Mouse (Mus musculus) neural tube, postnatal 0 days (tissue): Measurements from ENCODE around the gene Cd70. TPM values are rescaled to one million over a fixed set of nuclear protein-coding genes. Genes with fewer than 3 reads are reported as not detected.

Source experiments
- polyA plus RNA-seq: library from polyadenylated mRNA; unstranded; fragments of >200 nt; fragmentation: Nextera tagmentation; extraction: Ambion mirVana; gene quantifications from 2 replicates; pipeline ENCODE4 v1.2.1, GENCODE M21; 2015

Cd70 gene
- polyA plus RNA-seq = 1.4 and 2.6 TPM in 2 replicates

DNA sequence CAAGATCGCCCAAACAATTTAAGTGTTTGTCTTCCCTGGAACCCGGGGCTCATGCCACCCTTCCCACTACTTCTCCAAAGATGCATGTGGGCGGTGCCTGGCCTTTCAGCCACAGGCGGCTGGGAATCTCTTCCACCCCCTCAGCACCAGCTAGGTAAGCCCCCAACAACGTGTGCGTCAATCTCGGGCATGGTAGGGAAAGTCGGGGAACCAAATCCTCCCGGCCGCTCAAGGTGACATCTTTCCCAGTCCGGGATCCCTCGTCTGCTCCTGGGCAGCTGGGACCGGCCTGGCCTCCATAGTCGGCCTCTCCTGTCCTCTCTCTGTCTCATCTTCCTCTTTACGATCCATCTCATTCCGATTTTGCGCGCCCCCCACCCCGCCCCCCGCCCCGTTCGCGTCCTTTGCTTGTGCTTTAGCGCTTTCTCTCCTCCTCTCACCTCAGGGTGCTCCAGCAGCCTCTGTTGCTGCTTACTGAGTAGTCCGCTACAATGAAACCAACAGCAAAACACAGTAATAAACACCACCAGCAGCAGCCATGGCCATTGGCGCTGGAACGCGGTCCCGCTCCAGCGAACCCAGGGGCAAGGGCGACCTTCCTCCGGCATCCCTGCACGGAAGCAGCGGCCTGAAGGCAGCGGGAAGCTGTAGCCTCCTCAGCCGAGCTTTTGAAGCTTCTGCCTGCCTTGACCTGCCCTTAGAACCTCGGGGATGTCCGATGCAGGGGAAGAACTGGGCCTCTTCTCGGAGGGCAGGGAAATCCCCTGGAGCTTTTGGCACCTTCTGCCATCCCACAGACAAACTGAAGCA lies at the start of gene Cd70:
Gene Cd70 (minus strand): TSS at position 784 of the 810 bp plus-strand sequence.

DNA sequence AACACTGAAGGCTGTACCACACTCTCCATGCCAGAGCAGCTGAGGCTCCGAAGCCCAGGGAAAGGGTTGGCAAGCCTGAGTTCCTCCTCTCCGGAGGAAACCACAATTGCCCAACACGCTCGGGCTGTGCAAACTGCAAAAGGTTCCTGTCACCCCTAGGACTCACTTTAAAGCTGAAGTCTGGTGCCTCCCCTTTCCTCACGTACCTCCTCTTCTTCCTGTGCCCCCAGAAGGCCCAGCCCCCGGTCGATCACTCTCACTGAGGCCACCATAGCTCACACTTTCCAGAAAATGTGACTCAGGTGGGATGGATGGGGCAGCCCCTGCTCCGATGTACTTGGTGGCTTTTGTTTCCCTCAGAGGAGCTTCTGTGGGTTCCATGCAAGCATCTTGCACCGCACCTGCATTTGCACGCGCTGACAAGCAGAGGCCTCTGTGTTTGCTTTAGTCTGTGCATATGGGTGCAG lies 44.5 kb upstream of the Cd70 start, which contains the start of gene Tnfsf14:
Gene Tnfsf14 (minus strand): TSS at position 137 of the 467 bp plus-strand sequence.

DNA sequence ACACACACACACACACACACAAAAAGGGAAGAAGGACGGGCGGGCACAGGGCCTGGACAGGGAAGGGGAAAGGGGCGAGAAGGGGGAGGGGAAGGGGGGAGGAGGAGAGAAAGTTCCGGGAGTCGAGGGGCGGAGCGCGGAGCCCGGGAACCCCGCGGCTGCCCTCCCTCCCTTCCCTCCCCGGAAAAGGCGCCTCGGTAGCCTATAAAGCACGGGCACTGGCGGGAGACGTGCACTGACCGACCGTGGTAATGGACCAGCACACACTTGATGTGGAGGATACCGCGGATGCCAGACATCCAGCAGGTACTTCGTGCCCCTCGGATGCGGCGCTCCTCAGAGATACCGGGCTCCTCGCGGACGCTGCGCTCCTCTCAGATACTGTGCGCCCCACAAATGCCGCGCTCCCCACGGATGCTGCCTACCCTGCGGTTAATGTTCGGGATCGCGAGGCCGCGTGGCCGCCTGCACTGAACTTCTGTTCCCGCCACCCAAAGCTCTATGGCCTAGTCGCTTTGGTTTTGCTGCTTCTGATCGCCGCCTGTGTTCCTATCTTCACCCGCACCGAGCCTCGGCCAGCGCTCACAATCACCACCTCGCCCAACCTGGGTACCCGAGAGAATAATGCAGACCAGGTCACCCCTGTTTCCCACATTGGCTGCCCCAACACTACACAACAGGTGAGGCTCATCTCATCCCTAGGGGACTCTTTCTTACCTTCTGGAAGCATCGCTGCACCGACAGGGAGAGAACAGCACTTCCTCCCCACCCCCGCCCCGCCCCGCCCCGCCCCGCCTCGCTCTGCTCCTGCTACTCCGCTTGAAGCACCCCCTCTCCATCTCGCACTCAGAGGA lies 44.2 kb downstream of the Cd70 start, which contains the start of gene Tnfsf9:
Gene Tnfsf9 (plus strand): TSS at position 145 of the 854 bp plus-strand sequence.

Other genes starting within 250 kb of the Cd70 start
- gene Mllt1, start 214.4 kb downstream of the Cd70 start, polyA plus RNA-seq = 51.9 and 56.7 TPM in 2 replicates
- not detected in 2 replicates for gene Acer1, start 167.7 kb downstream of the Cd70 start, polyA plus RNA-seq
- gene Clpp, start 159.5 kb downstream of the Cd70 start, polyA plus RNA-seq = 171 and 179 TPM in 2 replicates
- 81.0 and 82.8 TPM in 2 replicates for gene Alkbh7, start 152.4 kb downstream of the Cd70 start, polyA plus RNA-seq
- gene Pspn, start 149.8 kb downstream of the Cd70 start, polyA plus RNA-seq = 0.62 TPM in 1 of 2 replicates, not detected in the other
- gene Gtf2f1, start 138.5 kb downstream of the Cd70 start, polyA plus RNA-seq = 47.1 and 52.5 TPM in 2 replicates
- gene Gm17949, start 138.3 kb downstream of the Cd70 start, polyA plus RNA-seq = 0.39 TPM in 2 replicates
- gene Khsrp, start 118.3 kb downstream of the Cd70 start, polyA plus RNA-seq = 27.2 and 28.1 TPM in 2 replicates
- gene Slc25a41, start 108.1 kb downstream of the Cd70 start, polyA plus RNA-seq = not detected in 2 replicates
- gene Crb3, start 90.7 kb downstream of the Cd70 start, polyA plus RNA-seq = 2.5 and 3.3 TPM in 2 replicates
- 54.5 and 58.2 TPM in 2 replicates for gene Slc25a23, start 89.9 kb downstream of the Cd70 start, polyA plus RNA-seq
- gene Dennd1c, start 71.3 kb downstream of the Cd70 start, polyA plus RNA-seq = 2.1 and 2.5 TPM in 2 replicates
- gene Tubb4a, start 62.0 kb downstream of the Cd70 start, polyA plus RNA-seq = 282 and 305 TPM in 2 replicates
- gene Tnfsf9, start 44.5 kb downstream of the Cd70 start, polyA plus RNA-seq = 5.9 and 6.7 TPM in 2 replicates
- gene Tnfsf14, start 44.4 kb upstream of the Cd70 start, polyA plus RNA-seq = not detected in 2 replicates
- gene C3, start 78.4 kb upstream of the Cd70 start, polyA plus RNA-seq = 1.3 and 1.7 TPM in 2 replicates
- 23.7 and 24.6 TPM in 2 replicates for gene Gpr108, start 98.7 kb upstream of the Cd70 start, polyA plus RNA-seq
- 8.9 and 9.1 TPM in 2 replicates for gene Trip10, start 99.7 kb upstream of the Cd70 start, polyA plus RNA-seq
- gene Vav1, start 129.3 kb upstream of the Cd70 start, polyA plus RNA-seq = 2.4 and 2.5 TPM in 2 replicates
- gene Adgre1, start 208.9 kb upstream of the Cd70 start, polyA plus RNA-seq = 4.5 and 5.5 TPM in 2 replicates